Mouse (Mus musculus): Measurements from ENCODE around the gene Rad51b.

Rad51b gene

GRCm38 (mm10) chr12:79648812-79649700 lies 352.0 kb downstream of the Rad51b start:
- peak; percentile 40 for DNase-seq (ENCODE audit: low read depth, low spot score)

GRCm38 (mm10) chr12:79649796-79650195 lies 352.7 kb downstream of the Rad51b start:
- DNase-seq (ENCODE audit: low read depth, low spot score): no peak

GRCm38 (mm10) chr12:79655138-79655537 lies 358.1 kb downstream of the Rad51b start:
- DNase-seq (ENCODE audit: low read depth, low spot score): no peak

GRCm38 (mm10) chr12:79658861-79659260 lies 361.8 kb downstream of the Rad51b start:
- no peak for DNase-seq (ENCODE audit: low read depth, low spot score)

- no peak for DNase-seq (ENCODE audit: low read depth, low spot score)
Measured at GRCm38 (mm10) chr12:79661270-79661669, 364.2 kb downstream of the Rad51b start.

GRCm38 (mm10) chr12:79663131-79663892 lies 366.2 kb downstream of the Rad51b start:
- peak; percentile 76 for DNase-seq (ENCODE audit: low read depth, low spot score)

- DNase-seq (ENCODE audit: low read depth, low spot score): no peak
Measured at GRCm38 (mm10) chr12:79663893-79664574, 367.0 kb downstream of the Rad51b start.

GRCm38 (mm10) chr12:79674846-79675439 lies 377.9 kb downstream of the Rad51b start:
- no peak for DNase-seq (ENCODE audit: low read depth, low spot score)

GRCm38 (mm10) chr12:79675440-79676176 lies 378.5 kb downstream of the Rad51b start:
- DNase-seq (ENCODE audit: low read depth, low spot score): no peak

- no peak for DNase-seq (ENCODE audit: low read depth, low spot score)
Measured at GRCm38 (mm10) chr12:79676251-79676650, 379.2 kb downstream of the Rad51b start.

GRCm38 (mm10) chr12:79676896-79677295 lies 379.8 kb downstream of the Rad51b start:
- DNase-seq (ENCODE audit: low read depth, low spot score): no peak

GRCm38 (mm10) chr12:79679251-79679901 lies 382.3 kb downstream of the Rad51b start:
- peak; percentile 35 for DNase-seq (ENCODE audit: low read depth, low spot score)

- peak; percentile 38 for DNase-seq (ENCODE audit: low read depth, low spot score)
Measured at GRCm38 (mm10) chr12:79679941-79680697, 383.0 kb downstream of the Rad51b start.

GRCm38 (mm10) chr12:79680698-79681072 lies 383.6 kb downstream of the Rad51b start:
- DNase-seq (ENCODE audit: low read depth, low spot score): peak; percentile 19

GRCm38 (mm10) chr12:79681571-79681970 lies 384.5 kb downstream of the Rad51b start:
- no peak for DNase-seq (ENCODE audit: low read depth, low spot score)

GRCm38 (mm10) chr12:79683350-79683749 lies 386.3 kb downstream of the Rad51b start:
- DNase-seq (ENCODE audit: low read depth, low spot score): no peak

GRCm38 (mm10) chr12:79683759-79684158 lies 386.7 kb downstream of the Rad51b start:
- DNase-seq (ENCODE audit: low read depth, low spot score): no peak

GRCm38 (mm10) chr12:79684338-79684737 lies 387.3 kb downstream of the Rad51b start:
- DNase-seq (ENCODE audit: low read depth, low spot score): no peak

GRCm38 (mm10) chr12:79686594-79687325 lies 389.7 kb downstream of the Rad51b start:
- DNase-seq (ENCODE audit: low read depth, low spot score): no peak

Data from telencephalon, adult 2 months (tissue).